Mouse (Mus musculus): ENCODE measurements at regions not wholly inside any gene's neighbourhood (a gene's known extent, or its start where the extent isn't known, plus 50 kb on each side); places are given as distances from the start of the nearest gene placed in this dataset.
A peak's percentile ranks its signal among the peaks of the same experiment; 100 is the strongest.

- peak; percentile 74 for DNase-seq (ENCODE audit: low spot score)
Observed at GRCm38 (mm10) chr8:79587258-79587657, 52.2 kb upstream of the Otud4 start.

GRCm38 (mm10) chr8:79584966-79585365 is 54.5 kb upstream of the Otud4 start:
- DNase-seq (ENCODE audit: low spot score) = peak; percentile 81

DNA sequence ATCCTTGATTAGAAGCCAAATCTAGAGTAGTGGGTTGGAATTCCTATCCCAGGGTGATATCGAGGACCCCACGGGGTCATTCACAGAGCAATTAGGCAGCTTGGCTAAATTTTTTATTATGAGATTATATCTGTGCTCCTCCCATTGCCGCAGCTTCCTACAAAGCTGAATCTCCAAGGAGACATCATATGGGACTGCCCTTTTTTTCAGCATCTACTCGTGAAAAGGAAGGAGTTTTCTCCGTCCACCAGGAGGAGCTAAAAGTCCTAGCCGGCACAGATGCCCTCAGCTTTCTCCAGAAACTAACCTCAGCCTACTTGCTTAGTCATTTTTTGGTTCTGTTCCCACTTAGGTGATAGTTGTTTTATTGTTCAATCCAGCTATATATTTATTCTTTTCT is 56.1 kb upstream of the Otud4 start:
- DNase-seq (ENCODE audit: low spot score) = peak; percentile 32

DNA sequence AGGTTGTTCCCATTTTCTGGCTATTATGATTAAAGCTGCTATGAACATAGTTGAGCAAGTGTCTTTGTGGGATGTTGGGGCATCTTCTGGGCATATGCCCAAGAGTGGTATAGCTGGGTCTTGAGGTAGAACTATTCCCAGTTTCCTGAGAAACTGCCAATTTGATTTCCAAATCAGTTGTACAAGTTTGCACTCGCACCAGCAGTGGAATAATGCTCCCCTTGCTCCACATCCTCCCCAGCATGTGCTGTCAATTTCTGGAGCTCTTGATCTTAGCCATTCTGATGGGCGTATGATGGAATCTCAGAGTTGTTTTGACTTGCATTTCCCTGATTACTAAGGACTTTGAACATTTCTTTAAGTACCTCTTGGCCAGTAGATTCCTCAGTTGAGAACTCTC is 57.2 kb upstream of the Otud4 start:
- DNase-seq (ENCODE audit: low spot score) = no peak

- no peak for DNase-seq (ENCODE audit: low spot score)
Observed at GRCm38 (mm10) chr8:79576086-79576485, 63.3 kb upstream of the Otud4 start.

GRCm38 (mm10) chr8:79575175-79575734 is 64.2 kb upstream of the Otud4 start:
- no peak for DNase-seq (ENCODE audit: low spot score)

- no peak for DNase-seq (ENCODE audit: low spot score)
Observed at GRCm38 (mm10) chr8:79573491-79573890, 65.9 kb upstream of the Otud4 start.

DNA sequence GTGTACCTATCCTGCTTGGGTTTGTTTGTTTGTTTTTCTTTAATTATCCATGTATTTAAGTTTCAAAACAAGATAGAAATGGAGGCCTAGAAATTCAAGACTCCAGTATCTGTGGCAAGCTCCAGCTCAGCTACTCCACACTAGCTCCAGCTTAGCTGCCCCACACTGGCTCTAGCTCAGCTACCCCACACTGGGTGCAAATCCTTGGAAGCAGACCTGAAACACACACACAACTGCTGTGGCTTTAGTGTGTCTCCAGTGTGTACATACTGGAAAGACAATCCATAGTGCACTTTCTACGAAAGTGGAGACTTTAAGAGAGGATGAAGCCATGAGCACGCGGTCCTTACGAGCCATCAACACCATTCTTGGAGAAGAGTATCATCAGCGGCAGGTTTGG is 66.9 kb upstream of the Otud4 start:
- DNase-seq (ENCODE audit: low spot score) = no peak

DNA sequence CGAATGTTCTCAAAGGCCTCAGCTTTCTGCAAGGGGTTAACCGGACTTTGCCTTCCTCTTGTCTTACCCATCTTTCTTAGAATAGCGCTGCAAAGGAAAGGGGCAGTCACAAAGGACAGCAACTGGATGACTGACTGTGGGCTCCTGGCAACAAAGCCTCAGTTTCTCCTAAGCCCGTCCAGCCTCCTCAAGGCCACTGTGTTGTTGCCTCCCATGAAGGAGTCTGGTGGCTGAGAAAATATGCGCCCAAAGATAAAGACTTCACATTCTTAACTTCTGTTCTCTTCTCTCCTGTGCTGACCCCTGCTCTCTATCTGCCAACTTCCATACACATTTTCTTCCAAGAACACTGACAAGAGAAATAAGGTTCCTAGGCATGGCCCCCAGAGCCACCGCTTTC is 76.3 kb upstream of the Otud4 start:
- no peak for DNase-seq (ENCODE audit: low spot score)

- DNase-seq (ENCODE audit: low spot score) = peak; percentile 29
Observed at GRCm38 (mm10) chr8:79562669-79563068, 76.7 kb upstream of the Otud4 start.

- DNase-seq (ENCODE audit: low spot score) = peak; percentile 10
Observed at GRCm38 (mm10) chr8:79562071-79562581, 77.3 kb upstream of the Otud4 start.

DNA sequence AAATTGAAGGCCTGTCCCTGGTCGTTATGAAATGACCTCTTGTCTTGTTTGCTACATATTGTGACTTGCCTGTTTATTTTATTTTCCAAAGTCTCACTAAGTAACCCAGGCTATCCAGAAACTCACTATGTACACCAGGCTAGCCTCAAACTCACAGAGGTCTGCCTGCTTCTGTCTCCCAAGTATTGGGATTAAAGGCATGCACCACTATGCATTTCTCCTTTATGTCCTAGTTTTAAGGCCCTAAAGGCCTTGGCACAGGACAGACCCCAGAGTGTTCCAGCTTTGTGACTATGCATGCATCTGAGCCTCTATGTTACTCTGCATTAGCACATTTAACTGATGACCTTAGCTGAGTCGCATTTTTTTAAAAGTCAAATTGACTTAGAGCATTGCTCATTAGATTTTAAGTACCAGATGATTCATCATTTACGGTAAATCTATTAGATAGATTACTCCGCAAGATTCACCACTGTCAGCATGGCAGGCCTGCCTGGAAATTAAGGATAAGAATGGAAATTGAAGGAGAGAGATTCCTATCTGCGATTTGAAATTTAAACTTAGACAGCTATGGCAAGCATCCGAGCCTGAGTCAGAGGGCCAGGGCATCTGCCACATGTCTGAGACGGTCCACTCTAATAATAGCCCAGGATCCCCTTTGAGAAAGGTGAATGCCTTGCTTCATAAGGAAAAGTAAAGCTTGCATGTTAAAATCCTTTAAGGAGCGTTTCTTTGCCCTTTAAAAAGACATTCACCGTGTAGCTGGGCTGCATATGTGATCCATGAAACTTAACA is 78.0 kb upstream of the Otud4 start:
- no peak for DNase-seq (ENCODE audit: low spot score)

DNA sequence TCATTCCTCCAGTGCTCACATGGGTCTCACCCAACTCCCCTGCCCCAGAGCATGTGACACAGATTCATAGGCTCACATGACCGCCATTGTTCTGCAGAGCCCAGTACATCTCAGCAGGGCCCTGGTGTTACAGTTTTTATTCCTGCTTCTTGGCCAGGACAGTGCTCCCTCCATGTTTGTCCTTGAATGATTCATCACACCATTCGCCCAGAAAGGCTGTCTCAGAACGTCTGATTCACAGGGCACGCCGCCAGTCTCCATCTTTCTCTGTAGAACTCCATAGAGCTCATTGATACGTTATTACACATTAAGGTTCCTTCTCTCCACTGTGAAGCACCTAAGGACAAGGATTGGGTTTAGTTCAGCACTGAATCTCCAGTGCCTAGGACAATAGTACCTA is 79.9 kb upstream of the Otud4 start:
- no peak for DNase-seq (ENCODE audit: low spot score)

DNA sequence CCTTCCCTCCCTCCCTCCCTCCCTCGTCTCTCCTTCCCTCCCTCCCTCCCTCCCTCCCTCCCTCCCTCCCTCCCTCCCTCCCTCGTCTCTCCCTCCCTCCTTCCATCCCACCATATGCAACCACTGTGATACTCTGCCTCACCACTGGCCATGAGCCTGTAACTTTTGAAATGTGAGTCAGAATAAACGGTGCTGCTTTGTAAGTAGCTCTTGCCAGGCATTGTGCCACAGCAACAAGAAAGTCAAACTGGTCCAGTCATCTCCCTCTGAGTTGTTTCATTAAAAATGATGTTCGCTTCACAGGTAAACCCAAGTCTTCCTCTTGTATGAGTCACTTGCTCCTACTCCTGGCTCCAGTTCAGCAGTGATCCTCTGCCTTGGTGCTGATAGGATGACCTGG is 85.1 kb upstream of the Otud4 start:
- no peak for DNase-seq (ENCODE audit: low spot score)

DNA sequence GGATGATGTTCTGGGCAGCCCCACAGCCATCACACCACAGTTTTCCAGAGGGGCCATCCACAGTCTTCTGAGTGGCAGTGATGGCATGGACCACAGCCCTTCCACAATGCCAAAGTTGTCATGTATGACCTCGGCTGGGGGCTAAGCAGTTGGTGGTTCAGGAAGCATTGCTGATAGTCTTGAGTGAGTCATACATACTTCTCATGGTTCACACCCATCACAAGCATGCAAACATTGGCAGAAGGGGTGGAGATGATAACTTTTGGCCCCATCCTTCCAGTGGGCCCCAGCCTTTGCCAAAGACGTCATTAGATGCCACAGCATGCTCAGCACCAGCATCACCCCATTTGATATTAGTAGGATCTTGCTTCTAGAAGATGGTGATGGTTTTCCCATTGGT is 89.3 kb upstream of the Otud4 start:
- no peak for DNase-seq (ENCODE audit: low spot score)

- DNase-seq (ENCODE audit: low spot score) = no peak
Observed at GRCm38 (mm10) chr8:79548156-79548555, 91.3 kb upstream of the Otud4 start.

GRCm38 (mm10) chr8:79545866-79546373 is 93.5 kb upstream of the Otud4 start:
- no peak for DNase-seq (ENCODE audit: low spot score)

DNA sequence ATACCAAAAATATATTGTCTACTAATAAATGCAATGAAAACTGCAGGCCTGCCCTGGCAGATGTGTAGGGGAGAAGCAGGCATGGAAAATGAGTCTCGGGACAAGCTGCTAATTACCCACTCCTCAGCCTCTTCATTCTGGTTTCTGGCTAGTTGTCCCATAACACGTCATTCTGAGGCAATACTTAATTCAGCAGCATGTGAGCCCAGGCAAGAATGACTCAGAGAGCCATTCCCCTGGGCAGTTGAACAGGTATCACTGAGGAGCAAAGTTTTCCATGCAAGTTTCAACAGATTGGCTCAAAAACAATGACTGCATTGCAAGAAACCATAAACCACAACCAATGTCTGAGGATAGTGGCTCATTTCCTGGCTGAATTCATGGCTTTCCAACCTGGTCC is 97.0 kb upstream of the Otud4 start:
- no peak for DNase-seq (ENCODE audit: low spot score)

GRCm38 (mm10) chr8:79540053-79540452 is 99.4 kb upstream of the Otud4 start:
- DNase-seq (ENCODE audit: low spot score) = no peak

- DNase-seq (ENCODE audit: low spot score) = no peak
Observed at GRCm38 (mm10) chr8:79534271-79534889, 105.0 kb upstream of the Otud4 start.

DNA sequence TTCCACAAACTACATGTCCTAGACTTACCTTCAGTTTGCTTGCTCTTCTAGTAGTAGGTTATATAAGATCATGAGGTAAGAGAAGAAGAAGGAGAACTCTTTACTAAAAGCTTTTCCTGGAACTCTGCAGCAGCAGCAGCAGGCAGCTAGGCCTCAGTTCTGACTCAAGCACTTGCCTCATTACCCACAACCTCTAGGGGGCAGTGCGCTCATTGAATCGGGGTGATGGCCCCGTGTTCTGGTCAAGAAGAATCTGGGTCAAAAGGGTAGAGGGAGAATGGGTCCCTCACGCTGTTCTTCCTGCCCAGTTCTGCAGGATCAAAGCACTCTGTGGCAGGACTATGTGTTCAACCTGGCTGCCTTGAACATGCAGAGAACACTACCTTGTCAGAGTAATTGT is 109.9 kb upstream of the Otud4 start:
- DNase-seq (ENCODE audit: low spot score) = peak; percentile 27

- peak; percentile 23 for DNase-seq (ENCODE audit: low spot score)
Observed at GRCm38 (mm10) chr8:79522040-79522439, 117.4 kb upstream of the Otud4 start.

GRCm38 (mm10) chr8:79518966-79519365 is 119.6 kb upstream of the Smad1 start:
- DNase-seq (ENCODE audit: low spot score) = no peak

Measured in retina, embryonic 14.5 days (tissue).